Mouse (Mus musculus): Measurements from ENCODE around the gene Hdhd5.

Gene Hdhd5

DNA sequence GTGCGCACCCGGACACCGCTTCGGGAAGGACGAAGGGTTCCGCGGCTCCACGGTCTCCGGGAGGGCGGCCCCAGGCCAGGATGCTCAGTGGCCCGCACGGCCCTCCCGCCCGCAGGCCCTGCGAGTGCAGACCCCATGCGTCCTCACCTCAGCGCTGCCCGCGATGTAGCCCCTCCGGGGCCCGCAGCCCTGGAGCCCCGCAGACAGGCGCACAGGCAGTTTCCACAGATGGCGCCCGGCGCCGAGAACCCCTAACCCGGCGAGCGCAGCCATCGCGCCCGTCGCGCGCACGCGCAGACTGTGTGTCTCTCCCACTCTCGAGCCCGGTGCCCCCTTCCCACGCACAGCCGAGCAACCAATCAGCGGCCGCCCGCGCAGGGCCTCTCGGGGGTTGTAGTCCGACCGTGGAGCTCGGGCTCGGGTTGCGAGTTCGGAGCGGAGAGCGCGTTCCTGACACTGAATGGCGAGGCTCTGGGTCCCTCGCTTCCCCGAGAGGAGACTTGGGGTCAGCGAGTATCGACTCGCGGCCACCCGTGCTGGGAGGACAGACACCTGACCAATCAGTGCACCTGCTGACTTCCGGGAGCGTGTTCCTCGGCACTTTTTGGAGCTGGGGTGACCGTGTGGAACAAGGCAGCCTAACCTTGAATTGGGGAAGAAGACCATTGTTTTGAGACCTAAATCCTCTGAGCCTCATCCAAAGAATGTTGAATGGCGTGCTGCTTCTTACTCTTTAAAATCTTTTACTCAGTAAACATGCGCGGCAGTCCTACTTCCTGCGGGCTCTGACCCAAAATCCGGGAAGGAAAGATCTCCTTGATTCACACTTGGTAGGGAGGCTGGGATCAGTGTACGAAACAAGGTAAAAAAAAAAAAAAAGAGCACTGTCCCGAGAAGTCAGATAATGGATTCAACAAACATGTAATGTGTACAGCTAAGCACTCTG, at the start of gene Hdhd5:
Gene Hdhd5 (minus strand): TSS at position 300 of the 946 bp plus-strand sequence.
- DNase-seq = peak; percentile 97

- peak; percentile 44 to 65 for DNase-seq
Observed at GRCm38 (mm10) chr6:120580713-120581015, 49.5 kb upstream of the Hdhd5 start.

GRCm38 (mm10) chr6:120579831-120580712, 49.0 kb upstream of the Hdhd5 start:
- DNase-seq = peak; percentile 66 to 74

GRCm38 (mm10) chr6:120579110-120579830, 48.2 kb upstream of the Hdhd5 start:
- DNase-seq = peak; percentile 40 to 55

- DNase-seq = peak in 1 of 2 experiments; percentile 42
Observed at GRCm38 (mm10) chr6:120578471-120578870, 47.4 kb upstream of the Hdhd5 start.

DNA sequence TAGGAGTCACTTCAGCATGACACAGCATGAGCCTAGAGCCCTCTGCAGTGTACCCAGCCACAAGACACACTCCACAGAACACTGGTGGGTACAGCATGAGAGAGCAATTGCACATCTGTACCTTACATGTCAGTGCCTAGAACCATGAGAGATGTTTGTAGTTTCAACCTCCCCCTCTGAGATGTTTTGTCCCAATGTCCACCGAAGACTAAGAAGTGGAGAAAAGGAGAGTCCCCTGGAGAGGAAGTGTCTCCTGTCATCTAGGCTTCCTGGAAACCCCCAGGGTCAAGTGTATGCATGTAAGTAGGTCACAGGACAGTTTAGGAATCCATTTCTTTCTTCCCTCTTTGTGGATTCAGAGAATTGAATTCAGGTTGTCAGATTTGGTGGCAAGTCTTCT, 41.3 kb upstream of the Hdhd5 start:
- no peak for DNase-seq

- no peak for DNase-seq
Observed at GRCm38 (mm10) chr6:120568257-120568656, 37.1 kb upstream of the Hdhd5 start.

GRCm38 (mm10) chr6:120566911-120567909, 36.1 kb upstream of the Hdhd5 start:
- no peak for DNase-seq

DNA sequence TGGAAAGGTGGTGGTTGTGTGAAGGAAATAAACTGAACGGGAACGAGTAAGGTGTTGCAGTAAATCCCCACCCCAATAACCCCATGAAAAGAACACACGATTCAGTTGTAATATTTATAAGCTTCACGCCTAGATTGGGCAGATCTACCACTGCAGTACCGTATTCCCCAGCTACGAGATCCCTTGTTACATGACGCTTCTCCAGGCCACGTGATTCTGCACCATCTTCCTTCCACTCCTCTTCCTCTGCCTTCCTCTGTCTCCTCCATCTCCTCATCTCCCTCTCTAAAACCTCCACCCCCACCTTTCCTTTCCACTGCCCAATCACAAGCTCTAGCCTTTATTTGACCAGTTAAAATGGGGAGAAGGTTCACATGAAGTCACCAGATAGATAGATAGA, 25.5 kb upstream of the Hdhd5 start:
- no peak for DNase-seq

- no peak for DNase-seq
Observed at GRCm38 (mm10) chr6:120555983-120556567, 25.0 kb upstream of the Hdhd5 start.

GRCm38 (mm10) chr6:120555152-120555551, 24.0 kb upstream of the Hdhd5 start:
- DNase-seq = no peak

DNA sequence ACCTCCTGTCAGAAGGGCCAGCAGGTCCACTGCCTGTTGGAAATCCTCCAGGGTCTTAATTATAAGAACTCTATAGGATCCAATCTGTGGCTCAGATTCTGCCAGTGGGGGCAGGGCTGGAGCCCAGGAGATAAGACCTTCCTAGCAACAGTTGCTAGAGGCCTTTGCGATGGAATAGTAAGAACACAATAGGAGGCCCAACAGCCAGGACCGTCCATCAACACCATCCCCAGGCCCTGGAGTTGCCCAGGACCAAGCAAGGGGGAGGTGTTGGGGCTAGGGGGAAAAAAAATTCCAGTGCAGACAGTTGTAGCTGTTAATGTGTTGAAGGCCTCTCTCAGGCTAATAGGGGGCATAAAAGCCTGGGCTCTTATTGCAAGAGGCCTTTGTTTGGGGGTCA, 19.1 kb upstream of the Hdhd5 start:
- peak in 1 of 2 experiments; percentile 22 for DNase-seq

DNA sequence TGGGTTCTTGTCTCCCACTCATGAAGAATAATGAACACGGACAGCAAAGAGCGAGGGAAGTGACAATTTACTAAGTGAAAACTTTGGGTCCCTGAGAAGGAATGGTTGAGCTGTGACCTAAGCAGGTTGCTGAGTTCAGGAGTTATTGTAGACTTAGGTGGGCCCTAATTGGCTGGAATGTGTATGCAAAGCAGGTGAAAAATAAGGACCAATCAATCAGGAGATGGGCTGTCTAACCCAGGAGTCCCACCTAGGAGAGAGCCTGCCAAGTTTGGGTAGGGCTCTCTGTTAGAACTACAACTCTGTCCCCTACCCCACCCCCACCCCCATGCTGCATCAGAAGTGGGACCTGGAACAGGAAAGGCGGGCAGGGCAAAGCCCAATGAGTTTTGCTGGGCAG, 17.5 kb upstream of the Hdhd5 start:
- DNase-seq = no peak

DNA sequence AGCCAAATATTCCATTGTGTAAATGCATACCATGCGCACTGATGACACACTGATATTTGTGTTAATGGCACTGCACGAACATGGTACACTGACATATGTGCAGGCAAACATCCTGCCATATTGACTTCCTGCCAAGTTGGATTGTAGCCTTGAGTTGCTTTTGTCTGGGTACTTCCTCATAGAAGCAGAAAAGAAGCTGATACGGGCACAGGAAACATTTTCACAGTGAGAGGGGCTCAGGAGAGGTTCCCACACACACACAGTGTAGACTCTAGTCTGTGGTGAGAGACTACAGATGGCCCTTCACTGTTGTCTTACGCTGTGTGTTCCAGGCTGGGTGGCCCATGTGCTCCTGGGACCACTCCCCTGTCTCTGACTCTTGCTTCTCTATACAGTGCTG, 15.9 kb upstream of the Hdhd5 start:
- DNase-seq = no peak

- DNase-seq = no peak
Observed at GRCm38 (mm10) chr6:120546292-120546691, 15.2 kb upstream of the Hdhd5 start.

DNA sequence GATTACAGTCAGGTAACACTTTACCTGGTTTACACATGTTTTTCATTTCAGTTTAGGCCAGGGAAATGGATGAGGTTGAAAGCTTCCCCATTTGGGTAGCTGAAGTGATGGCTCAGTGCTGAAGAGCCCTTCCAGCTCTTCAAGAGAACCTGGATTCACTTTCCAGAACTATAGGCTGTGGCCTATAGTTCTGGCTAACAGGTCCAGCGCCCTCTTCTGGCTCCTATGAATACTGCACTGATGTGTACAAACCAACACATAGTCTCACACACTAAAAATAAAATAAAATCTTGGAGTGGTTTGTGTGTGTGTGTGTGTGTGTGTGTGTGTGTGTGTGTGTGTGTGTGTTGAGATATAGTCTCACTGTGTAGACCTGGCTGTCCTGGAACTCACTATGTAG, 10.9 kb upstream of the Hdhd5 start:
- no peak for DNase-seq

GRCm38 (mm10) chr6:120541386-120541785, 10.3 kb upstream of the Hdhd5 start:
- DNase-seq = no peak

DNA sequence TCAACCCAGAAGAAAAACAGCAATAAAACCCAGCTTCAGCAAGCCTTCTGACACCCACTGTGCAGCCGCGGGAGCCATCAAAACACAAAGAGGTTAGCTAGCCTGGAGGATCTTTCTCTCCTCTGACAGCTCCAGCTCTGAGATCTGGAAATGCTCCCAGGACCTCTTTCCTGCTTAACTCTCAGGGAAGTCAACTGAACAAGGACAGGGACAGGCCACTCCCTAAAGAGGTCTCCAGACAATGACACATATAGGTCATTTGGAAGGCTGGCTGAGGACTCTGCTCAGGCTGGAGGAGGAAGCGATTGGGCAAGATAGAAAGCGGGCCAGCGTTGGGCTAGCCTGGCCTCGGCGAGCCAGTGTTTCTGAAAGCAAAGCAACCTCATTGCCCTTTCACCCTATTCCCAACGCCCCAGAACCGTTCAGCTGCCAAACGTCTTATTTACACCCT, 8.7 kb upstream of the Hdhd5 start:
- peak in 1 of 2 experiments; percentile 30 for DNase-seq

- DNase-seq = peak; percentile 89 to 92
Observed at GRCm38 (mm10) chr6:120539132-120539759, 8.1 kb upstream of the Hdhd5 start.

- DNase-seq = no peak
Observed at GRCm38 (mm10) chr6:120536337-120536736, 5.2 kb upstream of the Hdhd5 start.

DNA sequence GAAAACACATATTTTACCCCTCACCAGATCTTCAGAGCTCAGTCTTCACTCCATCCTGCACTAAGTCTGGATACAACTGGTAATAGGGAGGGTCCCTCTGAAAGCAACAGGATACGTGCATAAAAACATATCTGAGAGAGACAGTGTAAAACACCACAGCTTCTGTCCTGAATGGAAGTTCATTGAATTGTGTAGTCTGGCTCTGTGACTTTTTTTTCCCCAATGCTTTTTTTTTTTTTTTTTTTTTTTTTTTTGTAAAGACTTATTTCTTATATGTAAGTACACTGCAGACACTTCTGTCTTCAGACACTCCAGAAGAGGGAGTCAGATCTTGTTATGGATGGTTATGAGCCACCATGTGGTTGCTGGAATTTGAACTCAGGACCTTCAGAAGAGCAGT, 1.5 kb upstream of the Hdhd5 start:
- no peak for DNase-seq

Data from cerebellum, postnatal 14 days (tissue).